Mouse (Mus musculus) spleen, adult 2 months (tissue): ENCODE measurements around the gene Arl14.

Experiments used
- CTCF ChIP-seq: fragments of 200-500 bp; IDR thresholded peaks from 2 replicates; pipeline ENCODE4 v1.5.1; 2011; ENCODE audit warnings: mild to moderate bottlenecking, inconsistent platforms; ENCODE audit not compliant: insufficient read depth, insufficient read length, insufficient replicate concordance; ENCODE audit errors: extremely low read depth
- POLR2A ChIP-seq: fragments of 200-500 bp; IDR thresholded peaks from 2 replicates; pipeline ENCODE4 v1.6.1; 2011; ENCODE audit warnings: low read depth, low read length, inconsistent platforms

- TF ChIP-seq POLR2A: no peak
- no peak for TF ChIP-seq CTCF
Measured at GRCm38 (mm10) chr3:69175229-69175628, 47.0 kb upstream of the Arl14 start.
